Mouse (Mus musculus): ENCODE measurements at regions not wholly inside any gene's neighbourhood (a gene's known extent, or its start where the extent isn't known, plus 50 kb on each side); places are given as distances from the start of the nearest gene placed in this dataset.

DNA sequence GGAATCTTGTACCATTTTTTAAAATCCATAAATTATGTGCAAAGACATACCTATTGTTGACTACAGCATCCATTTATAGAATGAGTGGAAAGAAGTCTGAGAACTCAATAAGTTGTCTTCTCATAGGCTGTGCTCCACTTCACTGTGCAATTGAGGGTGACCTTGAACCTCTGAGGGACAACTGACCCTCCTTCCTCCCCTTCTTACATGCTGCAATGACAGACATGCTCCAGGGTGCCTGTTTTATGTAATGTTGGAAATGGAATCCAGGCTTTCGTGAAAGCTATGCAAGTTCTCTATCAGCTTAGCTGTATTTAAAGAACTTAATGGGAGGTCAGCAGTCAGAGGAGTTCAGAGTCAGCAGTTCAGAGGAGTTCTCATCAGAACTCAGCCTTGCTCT lies 118.9 kb upstream of the Vegfc start:
- DNase-seq: no peak

- DNase-seq: no peak
Measured at GRCm38 (mm10) chr8:53962993-53963392, 114.4 kb upstream of the Vegfc start.

GRCm38 (mm10) chr8:53984296-53984695 lies 93.1 kb upstream of the Vegfc start:
- DNase-seq: no peak

DNA sequence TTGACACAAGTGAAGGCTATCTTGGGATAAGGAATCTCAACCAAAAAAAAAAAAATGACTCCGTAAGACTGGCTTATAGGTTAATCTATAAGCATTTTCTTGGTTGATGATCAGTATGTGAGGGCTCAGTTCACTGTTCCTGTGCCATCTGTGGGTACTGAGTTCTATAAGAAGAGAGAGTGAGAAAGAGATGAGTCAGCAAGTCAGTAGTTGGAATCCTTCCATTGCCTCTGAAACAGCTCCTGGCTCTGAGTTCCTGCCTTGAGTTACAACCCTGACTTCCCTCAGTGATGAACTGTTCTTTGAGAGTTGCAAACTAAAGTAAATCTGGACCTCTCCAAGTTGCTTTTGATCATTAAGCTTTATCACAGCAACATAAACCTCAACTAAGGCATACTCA lies 91.7 kb upstream of the Vegfc start:
- no peak for DNase-seq

DNA sequence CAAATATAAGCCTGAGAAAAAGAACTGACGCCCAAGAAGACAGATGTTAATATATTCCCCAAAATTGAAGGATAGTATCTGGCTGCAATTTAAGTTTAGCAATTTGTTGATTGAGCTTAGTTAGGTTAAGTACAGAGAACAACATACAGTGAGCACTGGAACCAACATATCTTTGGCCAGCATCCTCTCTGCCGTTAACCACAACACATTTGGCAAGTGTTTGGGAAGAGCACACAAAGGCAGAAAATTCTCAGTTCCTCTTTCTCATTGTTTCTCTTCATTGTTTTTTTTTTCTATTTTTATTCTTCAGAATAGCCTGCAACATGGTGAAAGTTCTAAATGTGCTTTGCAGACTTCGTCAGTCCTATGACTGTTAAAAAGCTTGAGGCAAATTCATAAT lies 83.2 kb upstream of the Vegfc start:
- no peak for DNase-seq

GRCm38 (mm10) chr8:53997461-53997860 lies 79.9 kb upstream of the Vegfc start:
- DNase-seq: peak; percentile 3 to 8

- DNase-seq: no peak
Measured at GRCm38 (mm10) chr8:54002948-54003347, 74.5 kb upstream of the Vegfc start.

DNA sequence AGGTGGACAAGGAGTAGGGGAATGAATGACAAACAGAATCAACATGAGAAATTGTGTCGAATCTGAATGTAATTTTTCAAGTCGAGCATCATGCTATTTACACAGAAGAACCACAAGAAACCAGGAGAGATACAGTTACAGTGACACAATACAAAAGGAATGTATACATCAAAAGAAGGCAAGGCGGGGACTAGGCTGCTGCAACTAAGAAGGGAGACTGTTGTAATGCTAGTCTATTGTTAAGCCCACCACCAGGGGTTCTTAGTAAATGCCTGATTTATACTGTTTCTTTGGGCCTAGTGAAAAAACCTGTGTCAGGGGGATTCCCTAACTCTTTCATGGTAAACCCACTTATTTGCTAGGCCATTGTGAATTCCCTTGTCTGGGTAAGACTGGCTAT lies 63.3 kb upstream of the Vegfc start:
- no peak for DNase-seq

DNA sequence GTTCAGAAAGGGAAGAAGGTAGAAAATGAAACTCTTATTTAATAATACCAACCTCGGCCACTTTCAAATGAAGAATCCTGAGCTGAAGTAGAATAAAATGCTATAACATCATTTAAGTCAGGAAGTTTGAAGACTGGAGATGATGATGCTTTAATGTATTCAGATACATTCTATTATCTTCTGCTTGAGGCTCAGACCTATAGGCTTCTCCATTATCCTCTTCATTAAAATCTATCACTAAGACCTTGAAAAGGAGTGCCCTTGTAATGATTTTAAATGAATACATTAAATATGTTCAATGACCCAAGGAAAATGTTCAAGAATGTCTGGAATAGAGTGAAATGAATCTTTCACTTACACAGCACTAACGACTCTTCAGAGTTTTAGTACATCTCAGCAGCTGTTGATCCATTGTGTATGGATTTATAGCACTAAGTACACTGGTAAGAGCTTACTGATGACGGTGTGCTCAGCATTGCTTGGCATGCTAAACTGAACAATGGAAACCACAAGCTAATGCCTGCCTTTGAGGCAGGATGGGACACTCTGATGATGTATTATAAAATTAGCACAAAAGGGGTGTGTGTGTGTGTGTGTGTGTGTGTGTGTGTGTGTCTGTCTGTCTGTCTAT lies 58.8 kb upstream of the Vegfc start:
- no peak for DNase-seq

Data from cerebellum, postnatal 10 days (tissue).